Mouse (Mus musculus) CH12.LX (cell line): Measurements from ENCODE around the gene Gm15155. TPM values are rescaled to one million over a fixed set of nuclear protein-coding genes. Genes with fewer than 3 reads are reported as not detected.
A peak's percentile ranks its signal among the peaks of the same experiment; 100 is the strongest.

Experiments
- DNase-seq: peaks from one replicate; pipeline ENCODE4 v3.0.0-alpha.2; 2013; ENCODE audit errors: extremely low read depth
- H3K27ac ChIP-seq: 2 replicates; pipeline ENCODE4 v1.5.1; 2012; ENCODE audit warnings: low read depth, mild to moderate bottlenecking, control low read depth, moderate library complexity; ENCODE audit not compliant: insufficient read depth
- H3K27me3 ChIP-seq: replicated peaks from 2 replicates; pipeline ENCODE3; 2012; ENCODE audit warnings: inconsistent platforms
- H3K36me3 ChIP-seq, 2 experiments: replicated peaks in 1 of 2; 2 replicates each; pipeline versions ENCODE3 to v1.6.1; 2012; ENCODE audit warnings: inconsistent platforms in 1 of 2, low read length in 1 of 2, mild to moderate bottlenecking in 1 of 2, mixed read lengths in 1 of 2, moderate library complexity in 1 of 2; ENCODE audit not compliant: control insufficient read depth in 1 of 2, insufficient read depth in 1 of 2
- H3K4me1 ChIP-seq, 2 experiments: 2 replicates each; pipeline ENCODE4 v1.6.1; 2012; ENCODE audit warnings: inconsistent platforms in 1 of 2, moderate library complexity in 1 of 2; ENCODE audit not compliant: insufficient read depth in 2 of 2, control insufficient read depth in 1 of 2
- H3K4me2 ChIP-seq: 2 replicates; pipeline ENCODE4 v1.6.1; 2012; ENCODE audit warnings: low read depth, mild to moderate bottlenecking, control low read depth; ENCODE audit not compliant: poor library complexity, insufficient read depth, severe bottlenecking
- H3K4me3 ChIP-seq, 3 experiments: fragments of 150-350 bp in 1 of 3; sonication (generic) in 1 of 3; replicated peaks in 1 of 3; 2 replicates each; pipeline versions ENCODE3 to v1.5.1; 2011 to 2012; ENCODE audit warnings: low read depth in 2 of 3, low read length in 2 of 3, mild to moderate bottlenecking in 2 of 3, moderate library complexity in 2 of 3, control low read depth in 1 of 3, improper control_type of control experiment in 1 of 3, inconsistent platforms in 1 of 3, mixed read lengths in 1 of 3; ENCODE audit not compliant: poor library complexity in 1 of 3
- H3K79me2 ChIP-seq: replicated peaks from 2 replicates; pipeline ENCODE4 v1.6.1; 2012; ENCODE audit warnings: mild to moderate bottlenecking, moderate library complexity; ENCODE audit not compliant: control insufficient read depth, poor library complexity, insufficient read depth, severe bottlenecking; ENCODE audit errors: extremely low read depth
- H3K9ac ChIP-seq: 2 replicates; pipeline ENCODE4 v1.6.1; 2012; ENCODE audit warnings: low read depth, mild to moderate bottlenecking, control low read depth, moderate library complexity; ENCODE audit not compliant: insufficient read depth
- H3K9me3 ChIP-seq: replicated peaks from 2 replicates; pipeline ENCODE3; 2012; ENCODE audit warnings: low read length, inconsistent platforms, mixed read lengths
- CHD1 ChIP-seq: IDR thresholded peaks from 2 replicates; pipeline ENCODE4 v1.6.1; 2012; ENCODE audit warnings: low read depth, low read length, improper control_type of control experiment, inconsistent platforms
- CHD2 ChIP-seq: IDR thresholded peaks from 2 replicates; pipeline ENCODE4 v1.6.1; 2011; ENCODE audit warnings: low read length, improper control_type of control experiment
- ELF1 ChIP-seq: IDR thresholded peaks from 2 replicates; pipeline ENCODE4 v1.6.1; 2014; ENCODE audit warnings: low read depth, mild to moderate bottlenecking, inconsistent platforms, low read length, improper control_type of control experiment
- EP300 ChIP-seq: IDR thresholded peaks from 2 replicates; pipeline ENCODE4 v1.6.1; 2011; ENCODE audit warnings: low read length, improper control_type of control experiment
- ETS1 ChIP-seq: conservative IDR thresholded peaks from 2 replicates; pipeline ENCODE4 v1.6.1; 2012; ENCODE audit warnings: low read depth, mild to moderate bottlenecking, inconsistent platforms, low read length, improper control_type of control experiment, moderate library complexity
- GABPA ChIP-seq: IDR thresholded peaks from 2 replicates; pipeline ENCODE4 v1.6.1; 2012; ENCODE audit warnings: low read depth, low read length, improper control_type of control experiment, inconsistent platforms; ENCODE audit not compliant: insufficient replicate concordance
- IRF4 ChIP-seq: IDR thresholded peaks from 2 replicates; pipeline ENCODE4 v1.6.1; 2014; ENCODE audit warnings: low read depth, mild to moderate bottlenecking, inconsistent platforms, low read length, improper control_type of control experiment
- JUN ChIP-seq: IDR thresholded peaks from 2 replicates; pipeline ENCODE4 v1.6.1; 2011; ENCODE audit warnings: low read depth, mild to moderate bottlenecking, low read length, improper control_type of control experiment, moderate library complexity; ENCODE audit not compliant: insufficient read depth
- POLR2A ChIP-seq: IDR thresholded peaks from 2 replicates; pipeline ENCODE4 v1.6.1; 2011; ENCODE audit warnings: low read depth, mild to moderate bottlenecking, improper control_type of control experiment, low read length
- POLR2AphosphoS2 ChIP-seq: IDR thresholded peaks from 2 replicates; pipeline ENCODE4 v1.6.1; 2011; ENCODE audit warnings: low read depth, low read length, improper control_type of control experiment
- RCOR1 ChIP-seq: conservative IDR thresholded peaks from 2 replicates; pipeline ENCODE4 v1.6.1; 2012; ENCODE audit warnings: low read depth, mild to moderate bottlenecking, inconsistent platforms, low read length, improper control_type of control experiment
- SIN3A ChIP-seq: IDR thresholded peaks from 2 replicates; pipeline ENCODE4 v1.6.1; 2012; ENCODE audit warnings: low read length, improper control_type of control experiment, inconsistent platforms
- TCF12 ChIP-seq: IDR thresholded peaks from 2 replicates; pipeline ENCODE4 v1.6.1; 2014; ENCODE audit warnings: low read depth, mild to moderate bottlenecking, inconsistent platforms, low read length, improper control_type of control experiment
- USF1 ChIP-seq: IDR thresholded peaks from 2 replicates; pipeline ENCODE4 v1.6.1; 2014; ENCODE audit warnings: low read depth, mild to moderate bottlenecking, inconsistent platforms, low read length, improper control_type of control experiment
- ZKSCAN1 ChIP-seq: IDR thresholded peaks from 2 replicates; pipeline ENCODE4 v1.6.1; 2012; ENCODE audit warnings: low read depth, inconsistent platforms, low read length, improper control_type of control experiment, borderline replicate concordance
- ZMIZ1 ChIP-seq: IDR thresholded peaks from 2 replicates; pipeline ENCODE4 v1.6.1; 2012; ENCODE audit warnings: low read depth, mild to moderate bottlenecking, inconsistent platforms, low read length, improper control_type of control experiment
- ZNF384 ChIP-seq: IDR thresholded peaks from 2 replicates; pipeline ENCODE4 v1.6.1; 2012; ENCODE audit warnings: low read depth, low read length, improper control_type of control experiment, inconsistent platforms
- dilution Hi-C: fragments of 300-500 bp; cut with MboI; formaldehyde crosslinking; loops from 2 replicates; pipeline ENCODE4 v1.14.3; 2020; ENCODE audit warnings: low sequenced_read_pairs; ENCODE audit not compliant: extremely low pct_unique_long_range_greater_than_20kb, extremely low pct_ligation_motif_present
- in situ Hi-C: fragments of 300-500 bp; cut with MboI; formaldehyde crosslinking; loops from 3 replicates; pipeline ENCODE4 v1.14.3; 2019; ENCODE audit warnings: low sequenced_read_pairs, low pct_ligation_motif_present, low pct_unique_long_range_greater_than_20kb, mixed read lengths
- polyA plus RNA-seq: library from polyadenylated mRNA; unstranded; fragments of >175 nt; gene quantifications from 2 replicates; pipeline ENCODE4 v1.2.1, GENCODE M21; 2012; ENCODE audit warnings: low read depth; ENCODE audit not compliant: insufficient read length
- total RNA-seq, 2 experiments: library from RNA; depleted of rRNA; stranded (reverse); fragments of 300-350 nt in 1 of 2; fragments of >200 nt in 1 of 2; gene quantifications; 2 replicates each; pipeline ENCODE4 v1.2.3; 2012 to 2014

Gm15155 gene
- total and polyA plus RNA-seq, 3 experiments: not detected

DNA sequence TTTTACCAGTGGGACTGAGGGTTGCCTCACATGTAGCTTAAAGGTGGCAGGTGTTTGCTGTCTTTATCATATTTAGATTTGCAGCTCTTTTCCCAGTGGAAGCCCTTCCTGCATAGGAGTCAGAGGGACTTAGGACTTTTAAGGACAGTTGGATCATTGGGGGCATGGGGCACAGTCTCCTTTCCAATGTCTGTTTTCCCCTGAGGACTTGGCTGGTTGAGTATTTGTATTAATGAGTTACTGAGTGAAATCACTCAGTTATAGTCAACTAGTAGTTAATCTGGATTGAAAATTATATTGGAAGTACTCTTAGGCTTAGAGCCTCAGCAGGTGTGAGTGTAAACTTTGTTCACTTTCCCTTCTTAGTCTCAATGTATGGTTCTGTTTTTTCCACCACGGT lies 275.5 kb downstream of the Gm15155 start:
- no peak overlapping the region for H3K4me3 ChIP-seq
- no peaks in the 10 kb centered on the region for H3K27me3 ChIP-seq
- TF ChIP-seq USF1 (no peak), IRF4 (no peak), TCF12 (no peak), JUN (no peak), RCOR1 (no peak), ZMIZ1 (no peak)
- no peak for DNase-seq
- H3K27ac ChIP-seq: no peak overlapping the region
- no peak overlapping the region for H3K4me2 ChIP-seq
- no peaks in the 10 kb centered on the region for H3K9me3 ChIP-seq
- no peaks in the 10 kb centered on the region for H3K36me3 ChIP-seq
- dilution Hi-C loops (no loop called here), in situ Hi-C loops (no loop called here)
- H3K9ac ChIP-seq: no peak overlapping the region
- H3K79me2 ChIP-seq: no peaks in the 10 kb centered on the region
- no peaks in the 10 kb centered on the region for H3K4me1 ChIP-seq

DNA sequence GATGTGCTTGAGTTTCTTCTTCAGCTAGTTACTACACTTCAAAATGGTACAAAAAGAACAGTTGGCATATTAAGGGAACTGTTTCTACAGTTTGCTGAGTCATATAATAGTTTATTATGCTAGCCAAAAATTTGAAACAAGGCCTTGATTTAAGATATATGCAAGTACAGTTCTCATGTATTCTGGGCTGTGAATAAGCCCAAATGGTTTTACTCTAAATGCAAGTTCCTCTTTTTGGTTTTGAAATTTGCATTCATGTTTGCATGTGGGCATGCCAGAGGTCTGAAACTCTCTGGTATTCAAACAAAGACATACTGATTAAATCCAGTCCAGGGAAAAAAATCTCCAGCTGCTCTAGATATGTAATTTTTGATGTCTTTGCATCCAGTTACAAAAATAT lies 277.2 kb downstream of the Gm15155 start:
- no peaks in the 10 kb centered on the region for H3K79me2 ChIP-seq
- H3K9me3 ChIP-seq: no peaks in the 10 kb centered on the region
- in situ Hi-C loops: no loop called here
- no peak overlapping the region for H3K4me2 ChIP-seq
- no peaks in the 10 kb centered on the region for H3K27me3 ChIP-seq
- H3K9ac ChIP-seq: no peak overlapping the region
- peak; percentile 35 for DNase-seq
- no peak overlapping the region for H3K27ac ChIP-seq
- no peaks in the 10 kb centered on the region for H3K4me1 ChIP-seq
- no peak overlapping the region for H3K4me3 ChIP-seq
- dilution Hi-C loops: no loop called here
- no peaks in the 10 kb centered on the region for H3K36me3 ChIP-seq
- TF ChIP-seq GABPA (no peak), ZNF384 (no peak), CHD2 (no peak), POLR2AphosphoS2 (no peak), ZKSCAN1 (no peak), IRF4 (no peak), ETS1 (no peak), CHD1 (no peak), EP300 (no peak), USF1 (no peak), ZMIZ1 (no peak), RCOR1 (no peak)

- H3K27ac ChIP-seq: no peak overlapping the region
- in situ Hi-C loops: no loop called here
These were observed 278.6 kb downstream of the Gm15155 start for GRCm38 (mm10) chrX:155903108-155903507.

More at GRCm38 (mm10) chrX:155903108-155903507, 278.6 kb downstream of the Gm15155 start:
- Histone ChIP-seq H3K4me2 (no peak overlapping the region), H3K36me3 (no peaks in the 10 kb centered on the region), H3K4me3 (no peak overlapping the region), H3K9ac (no peak overlapping the region), H3K79me2 (no peaks in the 10 kb centered on the region), H3K27me3 (no peaks in the 10 kb centered on the region), H3K4me1 (no peaks in the 10 kb centered on the region), H3K9me3 (no peaks in the 10 kb centered on the region)
- TF ChIP-seq SIN3A (no peak), ELF1 (no peak), POLR2A (no peak)
- no peak for DNase-seq
- dilution Hi-C loops: no loop called here
